Mouse (Mus musculus) MEL (cell line): Measurements from ENCODE around the gene Ppil3. TPM values are rescaled to one million over a fixed set of nuclear protein-coding genes. Genes with fewer than 3 reads are reported as not detected.

Experiments
- DNase-seq: peaks from one replicate; pipeline ENCODE4 v3.0.0; 2011; ENCODE audit warnings: low read depth, low spot score
- H3K27ac ChIP-seq: 2 replicates; pipeline ENCODE4 v1.5.1; 2012; ENCODE audit warnings: low read depth, mild to moderate bottlenecking, control low read depth, low read length, moderate library complexity; ENCODE audit not compliant: control insufficient read depth
- H3K27me3 ChIP-seq, 2 experiments: fragments of 150-350 bp in 1 of 2; sonication (generic) in 1 of 2; 2 replicates each; pipeline ENCODE4 v1.6.1; 2012; ENCODE audit warnings: low read length in 2 of 2, mild to moderate bottlenecking in 2 of 2, improper control_type of control experiment in 1 of 2, moderate library complexity in 1 of 2; ENCODE audit not compliant: insufficient read depth in 2 of 2, control insufficient read depth in 1 of 2
- H3K36me3 ChIP-seq, 2 experiments: 2 replicates each; pipeline ENCODE4 v1.6.1; 2012 to 2014; ENCODE audit warnings: low read length in 2 of 2, improper control_type of control experiment in 1 of 2, inconsistent platforms in 1 of 2, mild to moderate bottlenecking in 1 of 2; ENCODE audit not compliant: insufficient read depth in 2 of 2, control insufficient read depth in 1 of 2
- H3K4me1 ChIP-seq, 2 experiments: fragments of 150-350 bp in 1 of 2; sonication (generic) in 1 of 2; 2 replicates each; pipeline ENCODE4 v1.6.1; 2012; ENCODE audit warnings: low read length in 2 of 2, improper control_type of control experiment in 1 of 2, mild to moderate bottlenecking in 1 of 2; ENCODE audit not compliant: insufficient read depth in 2 of 2, control insufficient read depth in 1 of 2
- H3K4me3 ChIP-seq, 2 experiments: fragments of 150-350 bp in 1 of 2; sonication (generic) in 1 of 2; 2 replicates each; pipeline ENCODE4 v1.5.1; 2012; ENCODE audit warnings: low read depth in 2 of 2, low read length in 2 of 2, mild to moderate bottlenecking in 2 of 2, moderate library complexity in 2 of 2, control low read depth in 1 of 2, improper control_type of control experiment in 1 of 2; ENCODE audit not compliant: control insufficient read depth in 1 of 2, insufficient read depth in 1 of 2
- H3K79me2 ChIP-seq: 2 replicates; pipeline ENCODE4 v1.6.1; 2012; ENCODE audit warnings: mild to moderate bottlenecking, low read length, moderate library complexity; ENCODE audit not compliant: control insufficient read depth, poor library complexity, insufficient read depth
- H3K9ac ChIP-seq: 2 replicates; pipeline ENCODE4 v1.6.1; 2012; ENCODE audit warnings: low read depth, mild to moderate bottlenecking, control low read depth, low read length, moderate library complexity; ENCODE audit not compliant: control insufficient read depth, poor library complexity, severe bottlenecking
- H3K9me3 ChIP-seq: fragments of 150-350 bp; sonication (generic); replicated peaks from 2 replicates; pipeline ENCODE4 v1.6.1; 2012; ENCODE audit warnings: mild to moderate bottlenecking, low read length, improper control_type of control experiment, moderate library complexity; ENCODE audit not compliant: insufficient read depth
- BHLHE40 ChIP-seq: IDR thresholded peaks from 2 replicates; pipeline ENCODE4 v1.6.1; 2012; ENCODE audit warnings: low read depth, mild to moderate bottlenecking, inconsistent platforms, low read length, improper control_type of control experiment, borderline replicate concordance
- CHD2 ChIP-seq: IDR thresholded peaks from 2 replicates; pipeline ENCODE4 v1.6.1; 2011; ENCODE audit warnings: low read length, improper control_type of control experiment
- CTCF ChIP-seq, 3 experiments: IDR thresholded peaks in 2 of 3; conservative IDR thresholded peaks in 1 of 3; 2 replicates each; pipeline ENCODE4 v1.5.1; 2011 to 2012; ENCODE audit warnings: low read length in 3 of 3, low read depth in 2 of 3, mild to moderate bottlenecking in 2 of 3, improper control_type of control experiment in 1 of 3, inconsistent platforms in 1 of 3, mixed read lengths in 1 of 3, moderate library complexity in 1 of 3; ENCODE audit not compliant: control insufficient read depth in 1 of 3, insufficient read depth in 1 of 3, poor library complexity in 1 of 3, severe bottlenecking in 1 of 3
- E2F4 ChIP-seq: IDR thresholded peaks from 2 replicates; pipeline ENCODE4 v1.6.1; 2011; ENCODE audit warnings: low read depth, low read length, improper control_type of control experiment, borderline replicate concordance
- EP300 ChIP-seq, 2 experiments: IDR thresholded peaks; 2 replicates each; pipeline ENCODE4 v1.6.1; 2011; ENCODE audit warnings: improper control_type of control experiment in 2 of 2, low read length in 2 of 2, low read depth in 1 of 2, mild to moderate bottlenecking in 1 of 2
- ETS1 ChIP-seq: IDR thresholded peaks from 2 replicates; pipeline ENCODE4 v1.6.1; 2012; ENCODE audit warnings: low read depth, mild to moderate bottlenecking, inconsistent platforms, low read length, improper control_type of control experiment, moderate library complexity
- GABPA ChIP-seq: IDR thresholded peaks from 2 replicates; pipeline ENCODE4 v1.6.1; 2012; ENCODE audit warnings: low read depth, mild to moderate bottlenecking, inconsistent platforms, low read length, improper control_type of control experiment, moderate library complexity
- GATA1 ChIP-seq: IDR thresholded peaks from 2 replicates; pipeline ENCODE4 v1.6.1; 2011; ENCODE audit warnings: low read depth, low read length, improper control_type of control experiment
- HCFC1 ChIP-seq: IDR thresholded peaks from 2 replicates; pipeline ENCODE4 v1.6.1; 2012; ENCODE audit warnings: low read depth, mild to moderate bottlenecking, inconsistent platforms, low read length, improper control_type of control experiment, moderate library complexity
- JUND ChIP-seq: IDR thresholded peaks from 2 replicates; pipeline ENCODE4 v1.6.1; 2011; ENCODE audit warnings: low read depth, mild to moderate bottlenecking, improper control_type of control experiment, low read length
- KAT2A ChIP-seq: conservative IDR thresholded peaks from 2 replicates; pipeline ENCODE4 v1.6.1; 2012; ENCODE audit warnings: low read depth, low read length, improper control_type of control experiment, inconsistent platforms
- MAFK ChIP-seq: IDR thresholded peaks from 2 replicates; pipeline ENCODE4 v1.6.1; 2011; ENCODE audit warnings: low read depth, mild to moderate bottlenecking, low read length, improper control_type of control experiment, borderline replicate concordance
- MAX ChIP-seq: IDR thresholded peaks from 2 replicates; pipeline ENCODE4 v1.6.1; 2011; ENCODE audit warnings: low read length, improper control_type of control experiment
- MAZ ChIP-seq: IDR thresholded peaks from 2 replicates; pipeline ENCODE4 v1.6.1; 2012; ENCODE audit warnings: low read depth, mild to moderate bottlenecking, inconsistent platforms, low read length, improper control_type of control experiment
- MEF2A ChIP-seq: IDR thresholded peaks from 2 replicates; pipeline ENCODE4 v1.6.1; 2014; ENCODE audit warnings: low read depth, mild to moderate bottlenecking, inconsistent platforms, low read length, improper control_type of control experiment; ENCODE audit not compliant: poor library complexity, insufficient replicate concordance, severe bottlenecking; ENCODE audit errors: extremely low read depth
- MYB ChIP-seq: IDR thresholded peaks from 2 replicates; pipeline ENCODE4 v1.6.1; 2011; ENCODE audit warnings: mild to moderate bottlenecking, low read depth, low read length, improper control_type of control experiment
- MYC ChIP-seq: IDR thresholded peaks from 2 replicates; pipeline ENCODE4 v1.6.1; 2011; ENCODE audit warnings: low read depth, mild to moderate bottlenecking, low read length, improper control_type of control experiment, moderate library complexity
- NELFE ChIP-seq: IDR thresholded peaks from 2 replicates; pipeline ENCODE4 v1.6.1; 2011; ENCODE audit warnings: low read depth, low read length, improper control_type of control experiment
- NRF1 ChIP-seq: IDR thresholded peaks from 2 replicates; pipeline ENCODE4 v1.6.1; 2014; ENCODE audit warnings: low read depth, mild to moderate bottlenecking, inconsistent platforms, low read length, improper control_type of control experiment, moderate library complexity; ENCODE audit not compliant: poor library complexity, insufficient read depth, severe bottlenecking
- POLR2AphosphoS2 ChIP-seq: IDR thresholded peaks from 2 replicates; pipeline ENCODE4 v1.6.1; 2011; ENCODE audit warnings: low read length, improper control_type of control experiment
- POLR2AphosphoS5 ChIP-seq: IDR thresholded peaks from 2 replicates; pipeline ENCODE4 v1.6.1; 2012; ENCODE audit warnings: low read depth, borderline replicate concordance, mild to moderate bottlenecking, inconsistent platforms, low read length, moderate library complexity, mixed read lengths
- RAD21 ChIP-seq: IDR thresholded peaks from 2 replicates; pipeline ENCODE4 v1.6.1; 2011; ENCODE audit warnings: mild to moderate bottlenecking, low read depth, low read length, improper control_type of control experiment
- RCOR1 ChIP-seq: IDR thresholded peaks from 2 replicates; pipeline ENCODE4 v1.6.1; 2012; ENCODE audit warnings: low read depth, mild to moderate bottlenecking, inconsistent platforms, low read length, improper control_type of control experiment
- SIN3A ChIP-seq: IDR thresholded peaks from 2 replicates; pipeline ENCODE4 v1.6.1; 2012; ENCODE audit warnings: low read length, improper control_type of control experiment, inconsistent platforms
- SMC3 ChIP-seq: IDR thresholded peaks from 2 replicates; pipeline ENCODE4 v1.6.1; 2011; ENCODE audit warnings: low read depth, low read length, improper control_type of control experiment
- TAL1 ChIP-seq: IDR thresholded peaks from 2 replicates; pipeline ENCODE4 v1.6.1; 2012; ENCODE audit warnings: mild to moderate bottlenecking, inconsistent platforms, low read length, moderate library complexity, mixed read lengths
- TBP ChIP-seq: IDR thresholded peaks from 2 replicates; pipeline ENCODE4 v1.8.0; 2011; ENCODE audit warnings: low read depth, low read length, improper control_type of control experiment
- TCF12 ChIP-seq: IDR thresholded peaks from 2 replicates; pipeline ENCODE4 v1.6.1; 2014; ENCODE audit warnings: low read depth, mild to moderate bottlenecking, inconsistent platforms, low read length, improper control_type of control experiment, moderate library complexity
- UBTF ChIP-seq: IDR thresholded peaks from 2 replicates; pipeline ENCODE4 v1.6.1; 2012; ENCODE audit warnings: low read depth, mild to moderate bottlenecking, inconsistent platforms, low read length, improper control_type of control experiment, moderate library complexity, borderline replicate concordance; ENCODE audit not compliant: insufficient read depth
- USF1 ChIP-seq: IDR thresholded peaks from 2 replicates; pipeline ENCODE4 v1.6.1; 2014; ENCODE audit warnings: low read depth, mild to moderate bottlenecking, inconsistent platforms, low read length, improper control_type of control experiment, moderate library complexity
- USF2 ChIP-seq, 2 experiments: IDR thresholded peaks; 2 replicates each; pipeline ENCODE4 v1.6.1; 2011 to 2012; ENCODE audit warnings: improper control_type of control experiment in 2 of 2, low read length in 2 of 2, borderline replicate concordance in 1 of 2, inconsistent platforms in 1 of 2, low read depth in 1 of 2, mild to moderate bottlenecking in 1 of 2; ENCODE audit not compliant: insufficient read depth in 1 of 2
- ZC3H11A ChIP-seq: IDR thresholded peaks from 2 replicates; pipeline ENCODE4 v1.6.1; 2012; ENCODE audit warnings: low read depth, mild to moderate bottlenecking, inconsistent platforms, low read length, improper control_type of control experiment
- ZKSCAN1 ChIP-seq: IDR thresholded peaks from 2 replicates; pipeline ENCODE4 v1.6.1; 2012; ENCODE audit warnings: low read depth, mild to moderate bottlenecking, inconsistent platforms, low read length, improper control_type of control experiment, moderate library complexity
- ZMIZ1 ChIP-seq: IDR thresholded peaks from 2 replicates; pipeline ENCODE4 v1.6.1; 2012; ENCODE audit warnings: low read depth, mild to moderate bottlenecking, inconsistent platforms, low read length, improper control_type of control experiment, moderate library complexity
- ZNF384 ChIP-seq: IDR thresholded peaks from 2 replicates; pipeline ENCODE4 v1.6.1; 2012; ENCODE audit warnings: low read depth, mild to moderate bottlenecking, inconsistent platforms, low read length, improper control_type of control experiment
- polyA plus RNA-seq, 2 experiments: library from polyadenylated mRNA; stranded (reverse) in 1 of 2; unstranded in 1 of 2; fragments of >175 nt in 1 of 2; fragments of >200 nt in 1 of 2; gene quantifications; 2 replicates each; pipeline versions ENCODE4 v1.2.1 to v1.2.4; 2012; ENCODE audit warnings: low replicate concordance in 2 of 2, low read depth in 1 of 2; ENCODE audit not compliant: insufficient read length in 2 of 2, insufficient read depth in 1 of 2, missing spikeins in 1 of 2
- total RNA-seq: library from RNA; depleted of rRNA; stranded (reverse); fragments of 300-350 nt; gene quantifications from 2 replicates; pipeline ENCODE4 v1.2.3, GENCODE M21; 2012; rRNA removed

Ppil3 gene
- total RNA-seq (74.3 and 84.9 TPM in 2 replicates), polyA plus RNA-seq (100 to 1,000 TPM in 1 of 2 experiments, 10 to 100 TPM in 1; 76.8 to 503 TPM)

DNA sequence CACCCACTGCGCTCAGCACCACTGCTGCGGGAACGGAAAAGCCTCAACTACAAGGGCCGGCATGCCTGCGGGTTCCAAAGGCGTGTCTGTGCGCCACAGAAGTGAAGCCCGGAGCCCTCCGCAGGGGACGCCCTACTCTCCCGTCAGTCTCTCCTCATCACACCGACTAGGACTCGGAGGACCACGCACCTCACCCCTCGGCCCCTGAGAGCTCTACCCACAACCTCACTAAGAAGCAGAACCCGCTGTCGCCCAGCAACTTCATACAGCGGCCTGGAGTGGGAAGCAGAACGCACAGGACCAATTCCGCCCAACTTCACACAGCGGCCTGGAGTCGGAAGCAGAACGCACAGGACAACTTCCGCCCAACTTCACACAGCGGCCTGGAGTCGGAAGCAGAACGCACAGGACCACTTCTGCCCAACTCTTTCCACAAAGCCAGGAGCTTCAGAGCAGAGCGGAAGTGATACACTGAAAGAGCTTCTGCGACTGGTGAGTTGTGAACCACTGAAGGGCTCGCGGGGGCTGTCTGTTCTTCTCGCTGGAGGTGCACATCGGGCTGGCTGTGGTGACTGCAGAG lies at the start of gene Ppil3, which contains the start of gene Nif3l1:
Ppil3 (minus strand) TSS at position 344 of the 580 bp plus-strand sequence.
Nif3l1 (plus strand) TSS at position 9 of the 580 bp plus-strand sequence.
- Histone ChIP-seq H3K27ac (peak within 1 kb of the TSS; percentile 87), H3K4me3 (peak within 1 kb of the TSS; percentile 84 to 90), H3K9ac (peak within 1 kb of the TSS; percentile 87), H3K4me1 (peaks cover 2 to 6% of the 10 kb centered on the region in 2 experiments; a peak in 2 of 4 replicates), H3K27me3 (no peaks in the 10 kb centered on the region), H3K36me3 (no peaks in the 10 kb centered on the region; a peak in 1 of 4 replicates), H3K79me2 (peaks cover 17% of the 10 kb centered on the region), H3K9me3 (no peaks in the 10 kb centered on the region)
- peak; percentile 96 for DNase-seq
- peak; percentile 31; the same call in 1 of the 2 replicates for TF ChIP-seq MAZ
- TF ChIP-seq GABPA: no peak
- no peak for TF ChIP-seq RAD21
- TF ChIP-seq USF2 (IDR thresholded peaks at IDR 0.05; ENCODE audit: borderline replicate concordance in 1 of 2, insufficient read depth in 1 of 2, low read depth in 1 of 2, low read length in 2 of 2): no peak
- TF ChIP-seq ZMIZ1: peak; percentile 77
- no peak for TF ChIP-seq SMC3
- no peak for TF ChIP-seq E2F4
- TF ChIP-seq TAL1: no peak
- TF ChIP-seq ETS1: 0 out of 2 replicates have a peak, but pooled peaks have one; percentile 40
- TF ChIP-seq JUND: no peak
- TF ChIP-seq ZNF384: no peak
- no peak for TF ChIP-seq RCOR1
- TF ChIP-seq KAT2A: peak; percentile 81
- peak; percentile 82; the same call in 1 of the 2 replicates for TF ChIP-seq POLR2AphosphoS2
- TF ChIP-seq USF1: no peak
- peak; percentile 71 for TF ChIP-seq MAX
- peak; percentile 77 for TF ChIP-seq NELFE
- peak; percentile 96 for TF ChIP-seq HCFC1
- TF ChIP-seq ZKSCAN1: no peak
- TF ChIP-seq MYC: peak; percentile 75
- no peak for TF ChIP-seq ZC3H11A
- TF ChIP-seq TBP: peak; percentile 77
- no peak for TF ChIP-seq BHLHE40
- TF ChIP-seq NRF1: peak; percentile 21; the same call in 1 of the 2 replicates
- TF ChIP-seq CTCF (IDR thresholded peaks at IDR 0.05 in 2 of 3, conservative IDR thresholded peaks at IDR 0.05 in 1 of 3; ENCODE audit: control insufficient read depth in 1 of 3, insufficient read depth in 1 of 3, low read depth in 2 of 3, low read length in 3 of 3, poor library complexity in 1 of 3, severe bottlenecking in 1 of 3): no peak; a peak in 1 of 6 replicates
- TF ChIP-seq SIN3A: peak; percentile 94
- TF ChIP-seq TCF12: peak; percentile 67
- TF ChIP-seq UBTF: peak; percentile 91; the same call in 1 of the 2 replicates
- peak in 1 of 2 experiments; percentile 12; a peak in 1 of 4 replicates for TF ChIP-seq EP300 (IDR thresholded peaks at IDR 0.05; ENCODE audit: low read depth in 1 of 2, low read length in 2 of 2)
- no peak for TF ChIP-seq MAFK
- TF ChIP-seq POLR2AphosphoS5: no peak
- TF ChIP-seq CHD2: no peak; the same call in 1 of the 2 replicates
- TF ChIP-seq GATA1: no peak
- no peak for TF ChIP-seq MYB
- no peak for TF ChIP-seq MEF2A
